Mouse (Mus musculus) ES-Bruce4 (cell line): ENCODE measurements around the gene Ubl7. TPM values are rescaled to one million over a fixed set of nuclear protein-coding genes. Genes with fewer than 3 reads are reported as not detected.

ENCODE experiments used
- H3K27ac ChIP-seq: 2 replicates; pipeline ENCODE4 v1.5.1; 2012; ENCODE audit warnings: low read length, inconsistent platforms; ENCODE audit not compliant: insufficient read depth
- H3K27me3 ChIP-seq: 2 replicates; pipeline ENCODE4 v1.6.1; 2012; ENCODE audit warnings: mild to moderate bottlenecking, low read length, inconsistent platforms; ENCODE audit not compliant: control insufficient read depth, poor library complexity, insufficient read depth, severe bottlenecking
- H3K36me3 ChIP-seq: 2 replicates; pipeline ENCODE4 v1.6.1; 2012; ENCODE audit warnings: inconsistent platforms, mild to moderate bottlenecking, low read length, moderate library complexity; ENCODE audit not compliant: control insufficient read depth, poor library complexity, insufficient read depth, severe bottlenecking
- H3K4me1 ChIP-seq: one replicate; pipeline ENCODE4 v1.8.1; 2011; ENCODE audit warnings: low read length; ENCODE audit not compliant: control insufficient read depth, insufficient read depth
- H3K4me3 ChIP-seq: 2 replicates; pipeline ENCODE4 v1.5.1; 2011; ENCODE audit warnings: low read depth, mild to moderate bottlenecking, low read length
- H3K9ac ChIP-seq: 2 replicates; pipeline ENCODE4 v1.6.1; 2012; ENCODE audit warnings: low read depth, mild to moderate bottlenecking, inconsistent platforms; ENCODE audit not compliant: poor library complexity, severe bottlenecking
- H3K9me3 ChIP-seq: replicated peaks from 2 replicates; pipeline ENCODE4 v1.6.1; 2012; ENCODE audit warnings: mild to moderate bottlenecking, low read length, inconsistent platforms; ENCODE audit not compliant: control insufficient read depth, poor library complexity, insufficient read depth, severe bottlenecking
- CTCF ChIP-seq: IDR thresholded peaks from one replicate; pipeline ENCODE4 v1.8.1; 2011; ENCODE audit warnings: low read depth, low read length
- EP300 ChIP-seq: IDR thresholded peaks from 2 replicates; pipeline ENCODE4 v1.6.1; 2011; ENCODE audit warnings: low read depth, low read length; ENCODE audit not compliant: insufficient read depth
- POLR2A ChIP-seq: IDR thresholded peaks from one replicate; pipeline ENCODE4 v1.8.1; 2011; ENCODE audit warnings: low read length; ENCODE audit not compliant: insufficient read depth
- polyA plus RNA-seq: library from polyadenylated mRNA; stranded (reverse); fragments of >200 nt; gene quantifications from 2 replicates; pipeline ENCODE4 v1.2.4, GENCODE M21; 2011; ENCODE audit warnings: low read depth; ENCODE audit not compliant: missing spikeins, insufficient read depth, insufficient read length

Gene Ubl7
- polyA plus RNA-seq, 1 experiment = 67.5 TPM

- TF ChIP-seq POLR2A = no peak
- TF ChIP-seq CTCF = no peak
- no peak for TF ChIP-seq EP300
- Histone ChIP-seq H3K27ac (no peak overlapping the region), H3K36me3 (no peaks in the 10 kb centered on the region), H3K9ac (no peak overlapping the region), H3K4me1 (no peaks in the 10 kb centered on the region), H3K9me3 (no peaks in the 10 kb centered on the region), H3K4me3 (no peak overlapping the region), H3K27me3 (no peaks in the 10 kb centered on the region; the same call in 1 of the 2 replicates)
Observed at GRCm38 (mm10) chr9:57967237-57967960, 56.6 kb downstream of the Ubl7 start.

- H3K36me3 ChIP-seq = no peaks in the 10 kb centered on the region
- no peak overlapping the region for H3K27ac ChIP-seq
- H3K9me3 ChIP-seq = no peaks in the 10 kb centered on the region
- H3K4me3 ChIP-seq = no peak overlapping the region
- no peak overlapping the region for H3K9ac ChIP-seq
- H3K4me1 ChIP-seq = no peaks in the 10 kb centered on the region
- H3K27me3 ChIP-seq = no peaks in the 10 kb centered on the region; the same call in 1 of the 2 replicates
- no peak for TF ChIP-seq CTCF
- no peak for TF ChIP-seq EP300
- TF ChIP-seq POLR2A = no peak
Observed at GRCm38 (mm10) chr9:57968166-57968771, 57.5 kb downstream of the Ubl7 start.

- no peak overlapping the region for H3K9ac ChIP-seq
- H3K27me3 ChIP-seq = no peaks in the 10 kb centered on the region; the same call in 1 of the 2 replicates
- TF ChIP-seq POLR2A (no peak), EP300 (no peak), CTCF (no peak)
- H3K36me3 ChIP-seq = no peaks in the 10 kb centered on the region
- H3K27ac ChIP-seq = no peak overlapping the region
- no peaks in the 10 kb centered on the region for H3K4me1 ChIP-seq
- H3K4me3 ChIP-seq = no peak overlapping the region
- no peaks in the 10 kb centered on the region for H3K9me3 ChIP-seq
Observed at GRCm38 (mm10) chr9:57968783-57969542, 58.2 kb downstream of the Ubl7 start.

- TF ChIP-seq POLR2A = no peak
- TF ChIP-seq EP300 = no peak
- no peak for TF ChIP-seq CTCF
- Histone ChIP-seq H3K9me3 (no peaks in the 10 kb centered on the region), H3K27ac (no peak overlapping the region), H3K4me1 (no peaks in the 10 kb centered on the region), H3K9ac (no peak overlapping the region), H3K36me3 (no peaks in the 10 kb centered on the region), H3K27me3 (no peaks in the 10 kb centered on the region; the same call in 1 of the 2 replicates), H3K4me3 (no peak overlapping the region)
Observed at GRCm38 (mm10) chr9:57969736-57970495, 59.1 kb downstream of the Ubl7 start.

- TF ChIP-seq CTCF (no peak), EP300 (no peak), POLR2A (no peak)
- no peaks in the 10 kb centered on the region for H3K36me3 ChIP-seq
- no peak overlapping the region for H3K27ac ChIP-seq
Observed at GRCm38 (mm10) chr9:57971413-57971812, 60.6 kb downstream of the Ubl7 start.

More at GRCm38 (mm10) chr9:57971413-57971812, 60.6 kb downstream of the Ubl7 start:
- no peaks in the 10 kb centered on the region; the same call in 1 of the 2 replicates for H3K27me3 ChIP-seq
- no peaks in the 10 kb centered on the region for H3K4me1 ChIP-seq
- no peaks in the 10 kb centered on the region for H3K9me3 ChIP-seq
- H3K9ac ChIP-seq = no peak overlapping the region
- H3K4me3 ChIP-seq = no peak overlapping the region
